Mouse (Mus musculus): ENCODE measurements around the gene Lrrn3. TPM values are rescaled to one million over a fixed set of nuclear protein-coding genes. Genes with fewer than 3 reads are reported as not detected.

Gene Lrrn3
- polyA plus RNA-seq, 1 experiment: 1.1 TPM

- DNase-seq (ENCODE audit: low spot score): no peak
These were observed 49.8 kb downstream of the Lrrn3 start for GRCm38 (mm10) chr12:41436206-41436985.

- no peak for DNase-seq (ENCODE audit: low spot score)
These were observed 57.4 kb downstream of the Lrrn3 start for GRCm38 (mm10) chr12:41428806-41429205.

GRCm38 (mm10) chr12:41427464-41427863 is 58.8 kb downstream of the Lrrn3 start:
- no peak for DNase-seq (ENCODE audit: low spot score)

GRCm38 (mm10) chr12:41425101-41425679 is 61.0 kb downstream of the Lrrn3 start:
- no peak for DNase-seq (ENCODE audit: low spot score)

- no peak for DNase-seq (ENCODE audit: low spot score)
These were observed 68.3 kb downstream of the Lrrn3 start for GRCm38 (mm10) chr12:41417961-41418360.

- DNase-seq (ENCODE audit: low spot score): no peak
These were observed 69.1 kb downstream of the Lrrn3 start for GRCm38 (mm10) chr12:41417099-41417498.

GRCm38 (mm10) chr12:41416635-41417034 is 69.6 kb downstream of the Lrrn3 start:
- DNase-seq (ENCODE audit: low spot score): no peak

- DNase-seq (ENCODE audit: low spot score): no peak
These were observed 76.8 kb downstream of the Lrrn3 start for GRCm38 (mm10) chr12:41409431-41409830.

- no peak for DNase-seq (ENCODE audit: low spot score)
These were observed 84.3 kb downstream of the Lrrn3 start for GRCm38 (mm10) chr12:41401923-41402322.

Measured in urinary bladder, adult 2 months (tissue).